Mouse (Mus musculus): ENCODE measurements around the gene Galnt5. TPM values are rescaled to one million over a fixed set of nuclear protein-coding genes. Genes with fewer than 3 reads are reported as not detected.

Gene Galnt5
- 1 to 10 TPM in 1 of 2 experiments, under 1 TPM in 1; 0.38 to 2.0 TPM for total RNA-seq (2021)
- long read RNA-seq, experiment 1 = 0 reads
- long read RNA-seq, experiment 2 = 0 reads

GRCm38 (mm10) chr2:57997752-57998430, at the start of gene Galnt5:
Gene Galnt5 (plus strand): TSS chr2:57997884.
- peak; percentile 28 for DNase-seq
- TF ChIP-seq CTCF (IDR thresholded peaks at IDR 0.05) = no peak
- Histone ChIP-seq H3K4me3 (peak within 1 kb of the TSS; percentile 72), H3K27ac (peak within 1 kb of the TSS; percentile 70)
- intact Hi-C loops (cut with DNase I) = no loop called here

GRCm38 (mm10) chr2:57951620-57952019, 46.1 kb upstream of the Galnt5 start:
- H3K27ac ChIP-seq = no peak overlapping the region
- no peak for DNase-seq
- no peak for TF ChIP-seq CTCF (IDR thresholded peaks at IDR 0.05)
- no peak overlapping the region for H3K4me3 ChIP-seq
- intact Hi-C loops (cut with DNase I) = no loop called here

- Histone ChIP-seq H3K4me3 (peak overlapping the region; percentile 48), H3K27ac (peak overlapping the region; percentile 64)
- intact Hi-C loops (cut with DNase I) = no loop called here
- no peak for DNase-seq
- no peak for TF ChIP-seq CTCF (IDR thresholded peaks at IDR 0.05)
Measured at GRCm38 (mm10) chr2:57960786-57961185, 36.9 kb upstream of the Galnt5 start.

- intact Hi-C loops (cut with DNase I) = no loop called here
- no peak overlapping the region for H3K4me3 ChIP-seq
- 0 out of 2 replicates have a peak, but pooled peaks have one; percentile 16 for TF ChIP-seq CTCF (IDR thresholded peaks at IDR 0.05)
- no peak overlapping the region for H3K27ac ChIP-seq
- DNase-seq = no peak
Measured at GRCm38 (mm10) chr2:57982248-57982647, 15.4 kb upstream of the Galnt5 start.

GRCm38 (mm10) chr2:57991084-57991483, 6.6 kb upstream of the Galnt5 start:
- no peak for DNase-seq
- no peak for TF ChIP-seq CTCF (IDR thresholded peaks at IDR 0.05)
- Histone ChIP-seq H3K27ac (no peak overlapping the region), H3K4me3 (no peak overlapping the region)
- intact Hi-C loops (cut with DNase I) = no loop called here

- TF ChIP-seq CTCF (IDR thresholded peaks at IDR 0.05) = no peak
- H3K27ac ChIP-seq = no peak overlapping the region
- intact Hi-C loops (cut with DNase I) = no loop called here
Measured at GRCm38 (mm10) chr2:58001497-58001896, 3.8 kb downstream of the Galnt5 start.

GRCm38 (mm10) chr2:58007081-58007480, 9.4 kb downstream of the Galnt5 start:
- intact Hi-C loops (cut with DNase I) = no loop called here
- DNase-seq = no peak
- no peak overlapping the region for H3K4me3 ChIP-seq
- no peak for TF ChIP-seq CTCF (IDR thresholded peaks at IDR 0.05)
- no peak overlapping the region for H3K27ac ChIP-seq

More at GRCm38 (mm10) chr2:58001497-58001896, 3.8 kb downstream of the Galnt5 start:
- DNase-seq = no peak
- no peak overlapping the region for H3K4me3 ChIP-seq

GRCm38 (mm10) chr2:58023556-58023955, 25.9 kb downstream of the Galnt5 start:
- no peak overlapping the region for H3K27ac ChIP-seq
- TF ChIP-seq CTCF (IDR thresholded peaks at IDR 0.05) = no peak
- DNase-seq = no peak
- intact Hi-C loops (cut with DNase I) = no loop called here
- no peak overlapping the region for H3K4me3 ChIP-seq

- Histone ChIP-seq H3K27ac (no peak overlapping the region), H3K4me3 (no peak overlapping the region)
- no peak for TF ChIP-seq CTCF (IDR thresholded peaks at IDR 0.05)
- DNase-seq = no peak
- intact Hi-C loops (cut with DNase I) = no loop called here
Measured at GRCm38 (mm10) chr2:58026740-58027139, 29.1 kb downstream of the Galnt5 start.

GRCm38 (mm10) chr2:58029404-58029803, 31.7 kb downstream of the Galnt5 start:
- intact Hi-C loops (cut with DNase I) = no loop called here
- peak; percentile 59 for TF ChIP-seq CTCF (IDR thresholded peaks at IDR 0.05)
- H3K27ac ChIP-seq = no peak overlapping the region
- DNase-seq = no peak
- no peak overlapping the region for H3K4me3 ChIP-seq

- intact Hi-C loops (cut with DNase I) = no loop called here
- H3K27ac ChIP-seq = no peak overlapping the region
- H3K4me3 ChIP-seq = no peak overlapping the region
- DNase-seq = no peak
- TF ChIP-seq CTCF (IDR thresholded peaks at IDR 0.05) = no peak
Measured at GRCm38 (mm10) chr2:58031431-58031830, 33.7 kb downstream of the Galnt5 start.

GRCm38 (mm10) chr2:58035635-58036034, 38.0 kb downstream of the Galnt5 start:
- DNase-seq = no peak
- intact Hi-C loops (cut with DNase I) = no loop called here
- Histone ChIP-seq H3K4me3 (no peak overlapping the region), H3K27ac (no peak overlapping the region)
- TF ChIP-seq CTCF (IDR thresholded peaks at IDR 0.05) = no peak

GRCm38 (mm10) chr2:58036926-58037325, 39.2 kb downstream of the Galnt5 start:
- DNase-seq = no peak
- no peak for TF ChIP-seq CTCF (IDR thresholded peaks at IDR 0.05)
- intact Hi-C loops (cut with DNase I) = no loop called here
- no peak overlapping the region for H3K27ac ChIP-seq
- no peak overlapping the region for H3K4me3 ChIP-seq

GRCm38 (mm10) chr2:58041867-58042266, 44.2 kb downstream of the Galnt5 start:
- no peak for TF ChIP-seq CTCF (IDR thresholded peaks at IDR 0.05)
- Histone ChIP-seq H3K4me3 (no peak overlapping the region), H3K27ac (no peak overlapping the region)
- DNase-seq = no peak
- intact Hi-C loops (cut with DNase I) = no loop called here

Measured in gastrocnemius, adult 2 months (tissue).